Mouse (Mus musculus) spleen, adult 2 months (tissue): ENCODE results near the gene Pik3cg. TPM values are rescaled to one million over a fixed set of nuclear protein-coding genes. Genes with fewer than 3 reads are reported as not detected.

Source experiments
- DNase-seq, 2 experiments: peaks; one replicate each; pipeline versions ENCODE4 v3.0.0 to v3.0.0-alpha.2; 2012 to 2021; ENCODE audit warnings: low spot score in 2 of 2, low read depth in 1 of 2
- H3K27ac ChIP-seq: fragments of 200-500 bp; 2 replicates; pipeline ENCODE4 v1.5.1; 2012; ENCODE audit warnings: low read length, inconsistent platforms; ENCODE audit not compliant: insufficient read depth
- H3K27me3 ChIP-seq: fragments of 200-500 bp; 2 replicates; pipeline ENCODE4 v1.6.1; 2012; ENCODE audit warnings: mild to moderate bottlenecking, moderate library complexity, low read length, inconsistent platforms; ENCODE audit not compliant: control insufficient read depth, insufficient read depth
- H3K36me3 ChIP-seq: fragments of 200-500 bp; 2 replicates; pipeline ENCODE4 v1.6.1; 2012; ENCODE audit warnings: mild to moderate bottlenecking, low read length, inconsistent platforms; ENCODE audit not compliant: control insufficient read depth, insufficient read depth
- H3K4me1 ChIP-seq: fragments of 200-500 bp; 2 replicates; pipeline ENCODE4 v1.6.1; 2011; ENCODE audit warnings: inconsistent platforms; ENCODE audit not compliant: control insufficient read depth, insufficient read depth, insufficient read length
- H3K4me3 ChIP-seq: fragments of 200-500 bp; 2 replicates; pipeline ENCODE4 v1.5.1; 2011; ENCODE audit warnings: mild to moderate bottlenecking, inconsistent platforms; ENCODE audit not compliant: insufficient read depth, insufficient read length; ENCODE audit errors: extremely low read depth
- CTCF ChIP-seq: fragments of 200-500 bp; IDR thresholded peaks from 2 replicates; pipeline ENCODE4 v1.5.1; 2011; ENCODE audit warnings: mild to moderate bottlenecking, inconsistent platforms; ENCODE audit not compliant: insufficient read depth, insufficient read length, insufficient replicate concordance; ENCODE audit errors: extremely low read depth
- POLR2A ChIP-seq: fragments of 200-500 bp; IDR thresholded peaks from 2 replicates; pipeline ENCODE4 v1.6.1; 2011; ENCODE audit warnings: low read depth, low read length, inconsistent platforms
- WGBS: fragments of 180-500 bp; shearing (Covaris S2); methylation state at CpG from one replicate; pipeline ENCODE4 v1.1.7; 2018; 5-methylcytosine and 5-hydroxymethylcytosine counted together
- polyA plus RNA-seq: library from polyadenylated mRNA; depleted of rRNA; stranded (reverse); fragments of >200 nt; gene quantifications from 2 replicates; pipeline ENCODE4 v1.2.3, GENCODE M21; 2012

Pik3cg gene
- polyA plus RNA-seq, 1 experiment = 14.3 TPM

DNA sequence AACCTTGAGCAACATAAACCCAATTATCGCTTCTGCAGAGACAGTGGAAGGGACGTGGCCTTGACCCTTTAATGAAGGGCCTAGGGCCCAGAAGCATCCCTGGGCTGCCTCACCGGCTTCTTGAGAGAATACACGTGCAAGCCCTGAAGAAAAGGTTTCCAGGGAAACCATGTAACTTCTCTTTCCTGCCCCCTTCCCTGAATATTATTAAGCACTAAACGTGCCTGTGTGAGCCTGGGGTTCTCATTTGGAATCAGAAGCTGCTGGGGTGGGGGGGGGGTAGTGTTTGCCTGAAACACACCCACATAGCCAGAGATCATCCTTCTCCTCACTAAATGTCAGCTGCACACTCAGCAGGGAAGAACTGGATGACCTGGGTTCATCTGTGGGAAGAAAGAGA, 49.7 kb downstream of the Pik3cg start:
- no peaks in the 10 kb centered on the region for H3K4me1 ChIP-seq
- 73% methylated on average over 5 of the region's 5 CpGs for WGBS
- no peak overlapping the region for H3K27ac ChIP-seq
- no peaks in the 10 kb centered on the region for H3K36me3 ChIP-seq
- H3K27me3 ChIP-seq = no peaks in the 10 kb centered on the region
- H3K4me3 ChIP-seq = no peak overlapping the region
- TF ChIP-seq CTCF (no peak), POLR2A (no peak)
- DNase-seq = no peak

DNA sequence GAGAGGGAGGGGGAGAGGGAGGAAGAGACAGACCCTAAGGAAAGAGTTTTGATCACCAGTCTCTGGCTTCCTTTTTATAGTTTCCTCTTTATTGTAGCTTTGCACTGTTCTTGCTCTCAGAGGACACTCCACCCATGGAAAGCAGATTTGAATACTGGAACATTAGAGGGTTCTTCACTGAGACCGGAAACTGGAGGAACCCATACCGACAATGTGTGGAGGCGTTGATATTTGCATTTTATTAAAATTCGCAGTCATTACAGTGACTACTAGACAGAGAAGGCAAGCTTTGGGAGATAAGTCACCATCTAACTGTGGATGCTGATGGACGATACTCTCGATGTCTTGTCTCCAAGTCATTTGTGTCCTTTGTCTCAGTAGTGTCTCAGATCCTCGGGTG, 61.9 kb downstream of the Pik3cg start:
- DNase-seq = no peak
- Histone ChIP-seq H3K27me3 (no peaks in the 10 kb centered on the region), H3K36me3 (no peaks in the 10 kb centered on the region), H3K4me3 (no peak overlapping the region), H3K4me1 (no peaks in the 10 kb centered on the region; the same call in 1 of the 2 replicates), H3K27ac (no peak overlapping the region)
- TF ChIP-seq POLR2A = no peak
- no peak for TF ChIP-seq CTCF
- WGBS = 62% methylated on average over 7 of the region's 7 CpGs

GRCm38 (mm10) chr12:32145651-32146050, 62.8 kb downstream of the Pik3cg start:
- no peaks in the 10 kb centered on the region for H3K36me3 ChIP-seq
- no peak for DNase-seq
- WGBS = 91% methylated on average over 4 of the region's 4 CpGs
- TF ChIP-seq CTCF (no peak), POLR2A (no peak)
- no peak overlapping the region for H3K27ac ChIP-seq
- no peaks in the 10 kb centered on the region; the same call in 1 of the 2 replicates for H3K4me1 ChIP-seq
- H3K4me3 ChIP-seq = no peak overlapping the region
- no peaks in the 10 kb centered on the region for H3K27me3 ChIP-seq

GRCm38 (mm10) chr12:32144513-32144912, 63.9 kb downstream of the Pik3cg start:
- no peak for TF ChIP-seq POLR2A
- TF ChIP-seq CTCF = peak; percentile 86; the same call in 1 of the 2 replicates
- WGBS = 3% methylated on average over 5 of the region's 5 CpGs
- Histone ChIP-seq H3K4me1 (no peaks in the 10 kb centered on the region; the same call in 1 of the 2 replicates), H3K4me3 (no peak overlapping the region), H3K27me3 (no peaks in the 10 kb centered on the region), H3K36me3 (no peaks in the 10 kb centered on the region), H3K27ac (no peak overlapping the region)
- peak; percentile 25 to 62 for DNase-seq

GRCm38 (mm10) chr12:32143782-32144181, 64.7 kb downstream of the Pik3cg start:
- TF ChIP-seq POLR2A (no peak), CTCF (no peak)
- H3K36me3 ChIP-seq = no peaks in the 10 kb centered on the region
- WGBS = 62% methylated on average over 5 of the region's 5 CpGs
- H3K27me3 ChIP-seq = no peaks in the 10 kb centered on the region
- H3K4me1 ChIP-seq = no peaks in the 10 kb centered on the region; the same call in 1 of the 2 replicates
- H3K4me3 ChIP-seq = no peak overlapping the region
- H3K27ac ChIP-seq = no peak overlapping the region
- DNase-seq = no peak

DNA sequence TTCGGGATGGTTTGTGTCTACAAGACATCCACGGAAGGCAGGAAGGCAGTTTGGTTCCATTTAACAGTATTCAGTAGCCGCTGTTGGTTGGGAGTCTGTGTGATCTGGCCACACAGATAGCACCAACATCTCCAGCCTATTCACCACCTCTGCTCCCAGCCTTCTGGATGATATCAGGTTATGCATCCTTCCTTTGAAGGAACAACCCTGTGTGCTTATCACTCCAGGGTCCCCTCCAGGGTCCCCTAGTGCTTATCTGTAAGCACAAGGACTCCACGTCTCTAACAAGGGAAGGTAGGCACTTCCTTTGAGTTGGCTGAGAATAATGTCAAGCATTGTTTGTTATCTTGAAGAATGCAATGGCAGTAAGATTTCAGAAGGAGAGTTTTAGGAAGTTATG, 65.3 kb downstream of the Pik3cg start:
- Histone ChIP-seq H3K4me3 (no peak overlapping the region), H3K27me3 (no peaks in the 10 kb centered on the region), H3K27ac (no peak overlapping the region), H3K36me3 (no peaks in the 10 kb centered on the region), H3K4me1 (no peaks in the 10 kb centered on the region; the same call in 1 of the 2 replicates)
- WGBS = 69% methylated on average over 4 of the region's 4 CpGs
- TF ChIP-seq POLR2A (no peak), CTCF (no peak)
- DNase-seq = no peak

- no peaks in the 10 kb centered on the region; the same call in 1 of the 2 replicates for H3K4me1 ChIP-seq
- no peak overlapping the region for H3K4me3 ChIP-seq
- no peak overlapping the region for H3K27ac ChIP-seq
- no peak for TF ChIP-seq POLR2A
- no peak for TF ChIP-seq CTCF
- no peak for DNase-seq
- H3K36me3 ChIP-seq = no peaks in the 10 kb centered on the region
- no peaks in the 10 kb centered on the region for H3K27me3 ChIP-seq
Measured at GRCm38 (mm10) chr12:32141766-32142165, 66.7 kb downstream of the Pik3cg start.
